Mouse (Mus musculus) layer of hippocampus, postnatal 36 days (tissue): ENCODE measurements around the gene Plpp3. TPM values are rescaled to one million over a fixed set of nuclear protein-coding genes. Genes with fewer than 3 reads are reported as not detected.

Experiments
- DNase-seq, 2 experiments: peaks; one replicate each; pipeline ENCODE4 v3.0.0; 2022
- total RNA-seq, 2 experiments: library from RNA; stranded (reverse); gene quantifications; 2 replicates each; pipeline ENCODE4 v1.2.3; 2021

The Plpp3 gene
- total RNA-seq, 2 experiments from 2014 or later, result 185 to 202 TPM

DNA sequence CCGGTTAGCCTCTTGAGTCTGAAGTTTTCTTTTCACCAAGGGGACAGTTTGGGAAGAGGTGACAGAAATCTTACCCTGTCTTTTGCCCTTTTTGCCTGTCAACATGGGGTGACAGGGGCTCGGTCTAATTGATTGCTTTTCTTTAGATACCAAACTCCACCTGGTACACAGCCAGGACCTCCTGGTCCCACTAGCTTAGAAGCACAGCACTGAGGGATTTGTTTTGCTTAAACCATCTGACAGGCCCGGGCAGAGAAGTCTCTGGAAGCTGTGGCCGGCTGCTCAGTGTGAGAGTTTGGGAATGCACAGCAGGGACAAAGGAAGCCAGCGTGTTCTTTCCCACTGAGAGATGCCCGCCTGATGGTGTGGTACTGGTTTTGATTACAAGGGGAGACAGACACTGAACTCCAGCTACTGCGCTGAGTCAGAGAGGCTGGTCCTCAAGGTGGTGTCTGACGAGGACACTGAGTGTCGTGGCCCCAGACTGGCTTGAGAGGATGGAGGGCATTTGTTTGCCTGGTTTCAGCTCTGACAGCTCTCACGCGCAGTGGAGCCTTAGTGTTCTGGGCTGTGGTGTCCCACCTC, 64.2 kb downstream of the Plpp3 start:
- no peak for DNase-seq

DNA sequence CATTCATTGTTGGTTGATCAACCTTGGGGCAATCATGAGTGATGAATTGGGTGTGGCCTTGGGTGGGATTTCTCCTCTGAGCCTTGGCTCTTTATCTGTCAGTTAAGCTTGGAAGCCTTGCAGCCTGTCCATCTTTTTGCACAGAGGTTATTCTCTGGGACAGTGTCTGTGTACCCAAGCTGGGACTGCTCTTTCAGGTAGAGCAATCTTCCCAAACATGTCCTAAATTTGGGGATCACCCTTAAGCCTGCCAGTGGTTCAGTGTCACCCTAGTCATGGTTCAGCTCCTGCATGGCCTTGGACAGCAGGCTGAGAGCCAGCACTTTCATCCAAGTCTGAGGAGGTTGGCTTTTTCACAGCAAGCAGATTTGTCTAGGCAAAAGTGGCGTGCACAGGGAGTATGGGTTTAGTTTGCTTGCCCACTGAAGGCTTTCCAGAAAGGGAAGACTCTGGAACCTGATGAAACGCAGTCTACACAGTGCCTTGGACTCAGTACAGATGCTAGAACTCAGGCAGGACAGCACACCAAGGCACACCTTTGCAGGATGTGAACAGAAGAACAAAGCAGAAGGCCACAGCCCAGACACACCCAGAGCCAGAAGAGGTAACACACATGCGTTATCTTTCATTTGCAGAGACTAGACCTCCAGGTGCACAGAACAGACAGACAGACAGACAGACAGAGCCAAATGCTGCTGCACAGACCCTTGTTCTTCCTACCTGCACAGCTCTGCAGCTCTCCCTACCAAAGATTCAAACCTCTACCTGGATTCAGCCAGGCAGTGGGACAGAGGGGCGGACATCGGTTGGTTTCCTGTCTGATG, 66.2 kb downstream of the Plpp3 start:
- no peak for DNase-seq

DNA sequence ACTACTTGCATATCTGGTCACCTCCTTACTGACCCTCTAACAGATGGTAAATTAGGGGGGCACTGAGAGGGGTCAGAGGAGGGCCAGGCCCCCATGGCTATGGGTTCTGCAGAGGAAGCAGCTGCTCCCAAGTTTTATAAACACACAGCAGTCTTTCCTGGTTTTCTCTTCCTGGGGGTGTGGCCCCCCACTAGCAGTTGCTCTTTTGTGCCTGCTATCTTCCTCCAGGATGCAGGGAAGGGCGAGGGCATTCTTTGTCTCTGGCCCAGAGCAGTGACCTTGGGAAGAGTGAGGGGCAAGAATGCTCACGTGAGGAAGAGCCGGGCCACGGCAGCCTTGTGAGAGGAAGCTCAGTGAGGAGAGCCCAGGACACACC, 66.8 kb downstream of the Plpp3 start:
- no peak for DNase-seq

DNA sequence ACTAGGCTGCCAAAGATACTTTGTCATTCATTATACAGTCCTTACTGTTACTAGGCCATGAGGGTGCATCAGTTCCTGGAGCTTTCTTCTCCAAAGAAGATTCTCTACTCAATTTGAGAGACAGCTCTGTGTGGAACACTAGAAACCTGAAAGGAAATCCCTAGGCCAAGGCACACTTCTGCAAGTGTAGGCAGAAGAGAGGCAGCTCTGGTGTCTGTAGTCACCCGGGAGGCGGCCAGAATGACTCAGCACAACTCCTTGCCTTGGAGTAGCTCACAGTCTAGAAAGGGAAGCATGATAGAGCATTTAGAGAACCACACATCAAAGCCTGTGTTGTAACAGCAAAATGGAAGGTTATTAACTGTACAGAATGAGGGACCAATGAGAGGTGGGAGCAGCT, 68.4 kb downstream of the Plpp3 start:
- peak in 1 of 2 experiments; percentile 18 for DNase-seq

DNA sequence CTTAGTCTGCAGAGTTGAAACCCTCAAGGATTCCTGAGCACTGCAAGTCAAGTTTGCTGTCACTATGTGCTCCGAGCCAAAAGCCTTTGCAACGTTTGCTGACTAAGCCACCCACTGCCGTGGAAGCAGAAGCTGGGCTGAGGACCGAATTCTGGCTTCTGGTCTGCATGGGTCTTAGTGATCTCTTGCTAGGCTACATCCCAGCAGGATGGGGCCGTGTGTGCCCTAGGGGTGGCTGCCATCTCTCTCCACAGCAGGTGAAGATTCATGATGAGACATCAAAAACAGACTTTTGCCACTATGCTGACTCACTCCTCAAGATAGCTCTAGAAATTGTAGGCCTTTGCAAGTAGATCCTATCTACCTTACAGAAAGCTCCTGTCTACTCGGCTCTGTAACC, 69.2 kb downstream of the Plpp3 start:
- no peak for DNase-seq

DNA sequence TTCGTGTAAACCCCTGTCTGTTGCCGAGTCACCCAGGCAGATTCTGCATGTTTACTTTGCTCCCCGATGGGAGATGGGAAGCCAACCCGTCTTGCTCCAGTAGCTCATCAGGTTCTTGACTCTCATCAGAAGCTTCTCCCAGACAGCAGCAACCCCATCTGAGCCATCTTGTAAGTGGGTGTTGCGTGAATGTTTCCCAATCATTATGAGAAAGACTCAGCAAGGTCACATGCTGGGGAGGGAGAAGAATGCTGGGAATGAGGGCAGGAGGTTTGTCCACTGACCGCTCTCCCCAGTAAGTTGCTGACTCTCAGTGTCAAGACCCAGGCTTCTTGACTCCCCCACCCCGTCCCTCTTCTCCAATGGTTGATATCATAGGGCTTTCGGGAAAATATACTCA, 73.0 kb downstream of the Plpp3 start:
- no peak for DNase-seq

DNA sequence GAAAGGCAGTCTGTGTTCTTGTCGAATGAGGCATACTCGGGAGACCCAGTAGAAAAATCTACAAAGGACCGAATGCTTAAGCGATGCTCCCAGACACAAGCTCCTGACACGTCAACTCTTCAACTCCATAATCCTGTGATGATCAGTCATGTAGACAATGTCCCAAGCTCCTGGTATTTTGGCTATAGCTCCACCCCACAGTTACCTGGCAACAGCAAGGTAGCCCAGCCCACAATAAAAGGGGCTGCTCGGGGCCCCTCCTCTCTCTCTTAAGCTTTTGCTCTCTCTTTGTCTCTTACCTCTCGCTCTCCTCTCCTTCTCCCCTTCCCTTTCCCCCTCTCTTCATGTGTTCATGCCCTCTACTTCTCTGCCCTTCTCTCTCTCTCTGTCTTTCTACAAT, 83.1 kb downstream of the Plpp3 start:
- no peak for DNase-seq

DNA sequence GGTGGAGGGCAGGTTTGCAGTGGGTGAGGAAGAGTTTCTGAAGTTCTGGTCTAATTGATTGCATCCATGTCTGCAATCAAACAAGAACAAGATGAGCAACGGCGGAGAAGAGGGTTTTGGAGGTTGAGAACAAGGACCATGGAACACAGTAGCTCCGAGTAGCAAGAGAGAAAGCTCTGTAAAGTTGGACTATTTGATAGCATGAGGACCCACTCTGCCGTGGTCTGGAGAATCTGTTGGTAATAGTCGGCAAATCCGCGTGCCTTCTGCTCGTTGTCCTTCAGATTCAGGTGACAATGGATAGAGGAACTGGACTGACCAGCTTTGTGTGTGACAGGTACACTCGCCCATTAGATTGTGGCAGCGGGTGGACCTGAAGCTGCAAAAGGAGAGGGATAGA, 87.8 kb downstream of the Plpp3 start:
- DNase-seq, result no peak

DNA sequence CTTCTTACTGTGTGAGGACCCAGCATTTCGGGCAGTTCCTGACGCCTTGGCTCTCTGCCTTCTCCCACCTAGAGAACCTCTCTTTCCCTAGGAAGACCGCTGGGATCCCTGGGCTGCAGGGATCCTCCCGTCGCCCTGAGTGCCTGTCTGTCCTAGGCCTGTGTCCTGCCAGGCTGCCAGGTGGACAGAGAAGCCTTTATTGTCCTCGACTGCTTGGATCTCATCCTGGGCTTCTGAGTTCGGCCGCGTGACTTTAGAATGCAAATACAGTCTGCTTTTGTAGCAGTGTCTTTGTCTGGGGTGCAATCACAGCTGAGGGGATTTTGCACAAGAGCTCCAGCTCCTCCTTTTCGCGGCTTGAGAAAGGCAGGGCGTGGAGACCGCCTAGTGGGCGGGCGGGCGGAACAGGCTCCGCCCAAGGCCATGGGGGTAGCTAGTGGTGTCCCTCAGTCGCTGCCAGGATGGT, 88.4 kb downstream of the Plpp3 start:
- DNase-seq, result peak; percentile 43 to 51

DNA sequence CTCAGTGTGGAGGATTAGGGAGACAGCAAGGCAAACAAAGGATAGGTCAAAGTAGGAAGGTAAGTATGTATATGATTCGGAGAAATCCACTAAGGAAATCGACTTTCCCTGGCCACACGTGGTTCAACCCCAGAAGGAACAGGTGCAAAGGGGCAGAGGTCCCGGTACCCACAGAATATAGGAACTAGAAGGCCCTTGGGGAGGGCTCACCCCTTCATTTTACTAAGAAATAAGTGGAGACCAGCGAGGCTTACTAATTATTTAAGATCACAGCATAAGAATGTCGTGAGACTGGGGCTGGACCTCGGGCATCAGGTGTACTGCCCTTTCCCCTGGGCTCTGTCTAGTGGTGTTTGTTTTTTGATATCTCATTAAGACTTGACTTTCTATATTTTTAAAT, 89.2 kb downstream of the Plpp3 start:
- no peak for DNase-seq

DNA sequence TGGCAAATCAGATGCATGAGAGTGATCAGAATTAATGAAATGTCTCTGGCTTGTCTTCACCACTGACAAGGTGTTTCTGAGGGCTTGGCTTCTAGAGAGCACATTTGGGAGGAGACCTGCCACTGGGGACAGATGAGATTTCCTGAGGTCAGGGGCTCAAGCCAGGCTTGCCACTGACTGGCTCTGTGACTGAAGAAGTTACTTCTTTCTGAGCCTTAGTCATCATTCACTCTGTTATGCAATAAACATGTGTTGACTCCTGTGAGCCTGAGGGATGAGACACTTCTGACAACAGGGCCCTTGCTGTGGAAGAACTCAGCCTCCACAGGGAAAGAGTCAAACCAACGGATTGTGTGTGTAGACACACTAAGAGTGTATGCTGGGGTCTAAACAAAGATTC, 91.0 kb downstream of the Plpp3 start:
- no peak for DNase-seq

DNA sequence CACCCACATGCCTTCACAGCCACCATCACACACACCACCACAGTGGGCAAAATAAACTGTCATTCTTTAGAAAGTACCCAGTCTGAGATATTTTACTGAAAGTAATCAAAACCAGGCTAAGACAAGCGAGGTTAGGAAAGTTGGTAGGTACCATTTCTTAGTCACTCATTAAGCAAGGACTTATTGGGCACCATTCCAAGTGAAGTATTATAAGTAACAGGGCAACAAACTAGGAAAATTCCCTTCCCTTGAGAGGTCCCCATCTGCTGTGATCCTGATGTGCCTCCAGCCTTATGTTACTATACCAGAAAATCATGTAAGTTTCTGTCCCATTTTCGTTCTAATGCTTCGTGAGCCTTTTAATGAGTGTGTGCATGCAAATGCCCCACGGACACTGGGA, 92.1 kb downstream of the Plpp3 start:
- no peak for DNase-seq

DNA sequence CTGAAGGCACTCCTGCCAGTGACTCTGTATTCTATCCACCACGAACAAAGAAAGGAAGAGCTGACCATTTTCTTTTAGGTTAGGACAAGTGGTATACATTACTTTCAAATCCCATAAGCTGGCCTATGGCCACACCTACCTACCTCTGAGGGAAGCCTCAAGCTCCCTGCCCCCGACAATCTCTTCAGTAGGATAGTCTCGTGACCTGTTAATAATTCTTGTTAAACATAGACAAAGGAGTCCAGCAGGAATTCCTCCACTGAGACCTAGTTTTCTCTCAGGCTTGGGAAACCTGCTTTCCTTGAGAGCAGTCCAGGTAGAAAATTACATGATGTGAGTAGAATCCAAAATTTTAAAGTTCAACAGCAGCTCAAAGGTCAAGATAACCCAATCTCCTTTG, 93.8 kb downstream of the Plpp3 start:
- DNase-seq, result no peak

DNA sequence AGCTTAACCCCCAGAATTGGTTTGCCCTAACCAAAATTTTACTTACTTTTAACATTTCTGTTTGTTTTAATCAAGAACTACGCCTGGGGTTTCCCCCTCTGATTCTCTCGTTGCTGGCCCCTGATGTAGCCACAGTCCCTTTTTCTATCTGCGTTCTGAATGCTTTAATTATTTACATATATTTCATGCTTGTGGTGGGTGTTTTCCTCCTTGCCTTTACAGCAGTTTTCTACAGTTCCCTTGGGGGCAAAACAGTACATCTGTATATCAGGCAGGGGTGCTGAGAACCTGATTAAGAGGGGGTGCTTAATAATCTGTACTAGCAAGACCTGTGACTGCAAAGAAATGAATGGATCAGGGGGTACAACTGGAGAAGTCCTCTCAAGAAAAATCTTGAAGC, 94.9 kb downstream of the Plpp3 start:
- no peak for DNase-seq

DNA sequence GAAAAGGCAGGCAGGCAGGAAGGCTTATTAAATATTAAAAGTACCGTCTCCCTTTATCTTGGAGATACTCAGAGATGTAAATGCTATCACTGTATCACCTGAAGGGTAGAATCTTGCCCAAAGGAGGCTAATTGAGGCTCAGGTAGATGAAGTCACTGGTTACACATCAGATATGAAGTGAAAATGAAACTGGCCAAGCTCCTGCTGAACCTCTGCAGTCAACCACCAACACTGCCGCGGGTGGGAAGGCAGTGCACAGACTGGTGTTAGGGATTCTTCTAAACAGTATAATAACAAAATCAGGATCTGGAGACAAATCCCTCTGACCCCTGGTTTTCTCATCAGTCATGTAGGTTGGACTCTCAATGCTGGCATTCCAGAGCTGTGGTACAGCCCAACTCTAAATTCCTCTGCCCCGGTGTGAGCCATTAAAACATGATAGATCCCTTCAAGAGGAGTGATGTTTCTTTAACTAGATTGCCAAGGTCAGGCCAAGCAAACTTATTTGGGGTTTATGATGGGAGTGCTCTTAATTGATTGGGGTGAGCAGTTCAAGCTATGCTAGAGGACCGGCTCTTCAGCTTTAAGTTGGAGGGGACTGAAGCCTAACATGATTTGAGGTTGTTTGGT, 95.5 kb downstream of the Plpp3 start:
- no peak for DNase-seq

DNA sequence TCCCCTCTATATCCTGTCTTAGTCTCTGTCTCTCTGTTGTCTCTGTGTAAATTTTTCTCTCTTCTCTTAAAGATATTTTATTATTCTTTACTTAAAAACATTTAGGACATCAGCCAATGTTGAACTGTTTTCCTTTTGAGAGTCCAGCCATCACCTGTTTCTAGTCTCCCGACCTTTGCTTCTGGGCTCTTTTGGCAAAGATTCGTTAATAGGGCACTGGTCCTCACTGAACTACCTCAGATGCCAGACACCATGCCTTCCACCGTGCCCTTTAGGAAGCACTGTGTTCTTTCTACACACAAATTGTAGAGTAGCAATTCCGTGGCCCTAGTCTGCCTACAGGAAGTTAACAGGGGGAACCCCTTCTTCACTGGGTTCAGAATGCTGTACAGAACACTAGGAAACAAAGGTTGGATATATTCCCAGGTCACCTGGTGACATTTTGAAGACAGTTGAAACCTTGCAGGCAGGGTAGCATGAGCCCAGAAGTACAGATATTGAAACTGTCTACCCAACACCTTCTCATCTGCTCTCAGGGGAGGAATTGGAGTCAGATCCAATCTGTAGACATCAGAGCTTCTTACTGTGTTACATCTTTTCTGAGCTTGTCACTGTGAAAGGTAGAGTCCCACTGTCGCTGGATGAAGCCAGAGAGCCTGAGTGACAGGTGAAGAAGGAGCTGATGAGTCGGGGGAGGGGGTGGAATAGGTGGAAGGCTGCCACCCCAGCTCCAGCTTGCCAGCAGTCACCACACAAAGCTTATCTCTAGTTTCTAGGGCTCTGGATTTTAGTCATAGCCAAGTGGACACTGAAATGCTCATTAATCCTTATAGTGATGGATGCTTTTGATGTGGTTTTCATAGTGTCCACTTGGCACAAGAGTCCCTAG, 96.5 kb downstream of the Plpp3 start:
- DNase-seq, result no peak

DNA sequence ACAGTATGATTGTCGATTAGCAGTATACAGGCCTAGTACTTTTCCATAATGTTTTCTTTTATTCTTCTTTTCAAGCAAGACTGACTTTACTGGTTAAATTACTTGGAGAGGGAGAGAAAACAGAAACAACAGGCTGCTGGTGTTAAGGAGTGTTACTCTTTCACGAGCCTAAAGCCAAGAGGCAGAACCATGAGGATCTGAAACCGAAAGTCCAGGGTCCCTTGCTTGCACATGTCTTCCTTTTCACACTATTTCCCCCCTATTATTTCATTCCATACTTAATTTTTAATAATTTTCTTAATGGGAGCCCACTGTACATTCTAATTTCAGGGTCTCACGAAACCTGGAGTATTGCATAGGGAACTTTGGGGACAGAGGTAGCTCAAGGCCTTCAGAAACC, 97.2 kb downstream of the Plpp3 start:
- DNase-seq, result no peak

DNA sequence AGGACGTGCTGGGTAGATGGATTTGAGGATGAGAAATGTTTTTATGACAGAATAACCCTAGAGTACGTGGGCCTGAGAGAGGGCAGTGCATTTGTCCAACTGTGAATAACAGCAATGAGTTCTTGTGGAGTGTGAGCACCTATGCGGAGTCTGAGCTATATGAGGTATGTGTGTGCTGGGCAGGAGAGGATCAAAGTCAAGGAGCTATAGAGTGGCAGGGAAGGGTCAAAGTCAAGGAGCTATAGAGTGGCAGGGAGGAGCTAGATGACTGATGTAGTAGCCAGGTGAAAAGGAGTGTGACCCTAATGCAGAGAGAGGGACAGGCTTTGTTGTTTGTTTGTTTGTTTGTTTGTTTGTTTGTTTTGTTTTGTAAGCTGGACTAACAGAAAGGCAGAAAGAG, 98.0 kb downstream of the Plpp3 start:
- no peak for DNase-seq

DNA sequence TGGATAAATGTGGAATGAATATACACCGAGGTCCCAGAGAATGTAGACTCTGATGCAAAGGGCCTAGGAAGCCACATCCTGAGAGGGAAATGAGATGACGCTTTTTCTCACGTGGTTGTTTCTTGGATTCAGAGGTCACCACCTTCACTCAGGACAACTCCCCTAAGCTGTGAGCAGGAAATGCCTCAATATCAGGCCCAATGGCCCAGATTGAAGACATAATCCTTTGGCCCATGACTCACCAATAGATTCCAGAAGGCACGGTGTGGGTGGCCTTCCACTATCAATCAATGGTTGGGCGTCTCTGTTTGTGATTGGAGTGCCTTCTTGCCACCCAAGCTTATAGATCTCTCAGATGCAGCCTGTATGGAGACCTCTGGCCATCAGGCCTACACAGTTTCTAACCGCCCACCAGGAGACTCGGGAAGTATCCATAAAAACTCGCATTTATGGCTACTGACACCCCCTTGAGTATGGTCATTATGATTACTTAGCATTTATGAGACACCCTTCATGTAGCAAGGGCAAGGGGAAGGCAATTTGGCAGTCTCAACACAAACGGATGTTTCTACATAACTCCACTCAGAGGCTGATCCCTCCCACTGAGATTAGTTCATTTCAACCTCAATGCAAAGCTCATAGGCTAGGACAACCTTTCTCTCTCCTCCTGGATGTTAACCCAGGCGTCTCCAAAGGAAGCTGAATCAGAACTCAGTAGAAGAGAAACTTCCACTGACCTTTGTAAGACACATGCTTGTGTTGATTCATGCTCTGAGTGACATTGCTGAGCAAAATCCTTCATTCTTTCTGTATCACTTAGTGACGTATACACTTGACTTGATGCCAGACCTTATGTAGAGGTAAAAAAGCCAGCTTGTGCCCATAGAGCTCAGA, 100.8 kb downstream of the Plpp3 start:
- no peak for DNase-seq

DNA sequence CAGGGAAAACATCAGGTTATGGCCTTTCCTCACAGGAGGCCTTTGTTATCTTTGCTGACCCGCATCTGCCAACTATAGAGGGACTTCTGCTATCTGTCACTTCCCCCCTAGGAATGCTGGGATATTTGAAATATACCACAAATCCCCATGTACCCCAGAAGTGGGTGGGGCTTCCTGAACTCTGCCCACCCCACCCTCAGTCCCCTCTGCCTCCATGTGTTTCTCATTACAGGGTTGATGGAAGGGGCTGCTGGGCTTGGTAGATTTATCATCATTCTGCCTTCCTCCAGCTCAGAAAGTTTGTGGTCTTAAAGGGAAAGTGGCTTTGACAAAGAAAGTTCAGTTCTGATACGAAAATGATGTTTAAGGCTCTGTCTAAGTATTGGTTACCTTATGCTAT, 103.2 kb downstream of the Plpp3 start:
- DNase-seq, result no peak

DNA sequence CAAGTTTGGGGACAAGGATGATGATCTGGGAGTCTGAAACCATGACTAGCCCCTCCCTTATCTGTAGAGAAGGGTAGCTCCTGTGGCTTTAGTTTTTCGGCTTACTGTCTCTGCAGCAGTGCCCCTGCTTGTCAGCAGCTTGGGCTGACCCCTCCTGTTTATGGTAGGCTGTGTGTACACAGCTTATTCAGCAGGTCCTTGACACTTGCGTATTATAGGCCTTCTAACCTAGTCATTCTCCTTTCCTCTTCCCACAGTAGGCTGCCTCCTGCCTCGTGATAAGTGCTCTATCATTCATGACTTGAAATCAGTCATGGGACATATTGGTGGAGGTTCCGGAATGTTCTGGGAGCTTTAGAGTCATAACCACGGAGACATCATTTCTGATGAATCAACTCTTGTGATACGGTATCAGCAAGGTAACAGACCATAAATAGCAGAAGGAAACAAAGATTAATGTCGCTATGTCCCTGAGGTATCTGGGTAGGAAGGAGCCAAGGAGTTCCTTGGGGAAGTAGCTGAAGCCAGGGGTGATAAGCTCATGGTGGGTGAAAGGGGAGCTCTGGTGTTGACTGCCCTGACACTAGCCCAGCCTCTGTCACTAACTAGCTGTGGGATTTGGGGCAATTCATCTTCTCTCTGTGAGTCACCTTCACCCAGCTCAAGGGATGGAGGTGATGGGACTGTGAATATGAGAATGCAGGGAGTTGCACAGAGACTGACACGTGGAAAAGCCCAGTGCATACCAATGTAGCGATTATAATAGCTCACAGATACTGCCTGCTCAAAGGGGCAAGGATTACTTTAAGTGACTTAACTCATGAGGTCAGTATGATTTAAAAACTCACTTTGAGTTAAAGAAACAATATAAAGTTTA, 104.0 kb downstream of the Plpp3 start:
- no peak for DNase-seq
